Mouse (Mus musculus): Measurements from ENCODE around the gene Eya3. TPM values are rescaled to one million over a fixed set of nuclear protein-coding genes. Genes with fewer than 3 reads are reported as not detected.
"Not testable (repeated sequence)": the region's sequence is repeated elsewhere in the genome, so short reads cannot be mapped to it uniquely, and the experiment has no call there.

The Eya3 gene
- total RNA-seq, 2 experiments from 2014 or later, result 21.2 to 25.8 TPM

GRCm38 (mm10) chr4:132735894-132736293 lies 97.1 kb downstream of the Eya3 start:
- no peak for DNase-seq (ENCODE audit: low spot score in 2 of 2)

GRCm38 (mm10) chr4:132737154-132737553 lies 98.4 kb downstream of the Eya3 start:
- DNase-seq (ENCODE audit: low spot score in 2 of 2), result not testable (repeated sequence)

GRCm38 (mm10) chr4:132741491-132741890 lies 102.7 kb downstream of the Eya3 start:
- no peak for DNase-seq (ENCODE audit: low spot score in 2 of 2)

- DNase-seq (ENCODE audit: low spot score in 2 of 2), result peak; percentile 47 to 68
Measured at GRCm38 (mm10) chr4:132743992-132744911, 105.5 kb downstream of the Eya3 start.

DNA sequence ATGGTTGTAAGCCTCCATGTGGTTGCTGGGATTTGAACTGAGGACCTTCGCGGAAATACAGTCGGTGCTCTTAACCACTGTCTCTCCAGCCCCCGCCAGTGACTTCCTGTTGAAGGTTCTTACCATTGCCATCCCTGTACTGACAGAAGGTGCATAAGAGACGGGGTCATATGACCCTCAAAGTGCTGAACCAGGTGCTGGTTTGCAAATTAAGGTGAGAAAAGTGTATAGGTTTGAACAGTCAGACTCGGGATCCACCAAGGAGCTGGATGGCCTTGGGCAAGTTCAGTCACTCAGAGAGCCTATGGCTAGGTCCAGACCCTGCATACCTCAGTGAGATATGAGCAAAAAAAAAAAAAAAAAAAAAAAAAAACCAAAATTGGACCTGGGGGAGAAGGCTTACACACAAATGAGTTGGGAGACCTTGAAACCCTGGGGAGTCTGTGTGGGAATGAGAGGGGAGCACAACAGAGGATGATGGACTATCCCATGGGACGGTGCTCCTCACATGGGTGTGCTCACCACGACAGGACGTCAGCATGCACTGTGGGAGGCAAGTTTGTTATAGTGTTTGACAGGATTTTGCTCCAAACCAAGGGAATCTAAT lies 108.2 kb downstream of the Eya3 start:
- DNase-seq (ENCODE audit: low spot score in 2 of 2), result no peak

GRCm38 (mm10) chr4:132747664-132748259 lies 109.0 kb downstream of the Eya3 start:
- DNase-seq (ENCODE audit: low spot score in 2 of 2), result no peak

GRCm38 (mm10) chr4:132748778-132749177 lies 110.0 kb downstream of the Eya3 start:
- DNase-seq (ENCODE audit: low spot score in 2 of 2), result no peak

GRCm38 (mm10) chr4:132749258-132749982 lies 110.6 kb downstream of the Eya3 start:
- no peak for DNase-seq (ENCODE audit: low spot score in 2 of 2)

DNA sequence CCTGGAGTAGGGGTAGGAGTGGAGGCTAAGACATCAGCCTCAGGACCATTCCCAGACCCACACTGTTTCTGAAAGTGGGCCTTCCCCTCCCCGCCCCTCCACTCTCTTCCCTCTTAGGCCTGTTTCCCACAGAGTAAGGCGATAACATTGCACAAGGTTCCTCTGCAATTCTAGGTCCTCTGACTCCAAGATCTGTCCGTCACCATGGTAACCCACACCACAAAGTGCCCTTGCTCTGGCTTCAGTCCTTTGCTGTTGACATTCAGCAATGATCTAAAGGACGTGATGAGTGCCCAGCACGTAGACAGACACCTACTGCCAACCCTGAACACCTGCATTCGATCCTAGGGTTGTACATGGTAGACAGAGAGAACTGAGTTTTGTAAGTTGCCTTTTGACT lies 114.2 kb downstream of the Eya3 start:
- DNase-seq (ENCODE audit: low spot score in 2 of 2), result no peak

GRCm38 (mm10) chr4:132756974-132757373 lies 118.2 kb downstream of the Eya3 start, which contains the start of gene Smpdl3b:
Gene Smpdl3b (minus strand): TSS chr4:132757252.
- DNase-seq (ENCODE audit: low spot score in 2 of 2), result peak; percentile 57 to 68

GRCm38 (mm10) chr4:132757633-132758351 lies 119.0 kb downstream of the Eya3 start:
- DNase-seq (ENCODE audit: low spot score in 2 of 2), result no peak

DNA sequence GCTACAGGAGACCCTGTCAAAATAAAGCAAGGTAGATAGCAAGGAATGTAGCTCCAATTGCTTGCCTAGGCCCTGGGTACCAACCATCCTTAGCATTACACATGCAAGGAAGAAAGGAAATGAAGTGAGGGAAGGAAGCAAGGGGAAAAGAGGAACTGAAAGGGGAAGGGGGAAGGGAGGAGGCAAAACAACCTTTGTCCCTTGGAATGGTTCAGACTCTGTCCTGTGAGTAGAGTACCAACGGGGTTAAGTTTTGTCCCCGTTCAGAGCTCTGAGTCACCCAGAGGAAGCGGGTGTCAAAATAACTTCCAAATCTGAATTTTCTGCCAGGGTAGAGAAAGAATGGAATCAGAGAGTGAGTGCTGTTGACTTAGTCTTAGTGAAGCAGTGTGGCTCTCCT lies 121.5 kb downstream of the Eya3 start:
- DNase-seq (ENCODE audit: low spot score in 2 of 2), result no peak

DNA sequence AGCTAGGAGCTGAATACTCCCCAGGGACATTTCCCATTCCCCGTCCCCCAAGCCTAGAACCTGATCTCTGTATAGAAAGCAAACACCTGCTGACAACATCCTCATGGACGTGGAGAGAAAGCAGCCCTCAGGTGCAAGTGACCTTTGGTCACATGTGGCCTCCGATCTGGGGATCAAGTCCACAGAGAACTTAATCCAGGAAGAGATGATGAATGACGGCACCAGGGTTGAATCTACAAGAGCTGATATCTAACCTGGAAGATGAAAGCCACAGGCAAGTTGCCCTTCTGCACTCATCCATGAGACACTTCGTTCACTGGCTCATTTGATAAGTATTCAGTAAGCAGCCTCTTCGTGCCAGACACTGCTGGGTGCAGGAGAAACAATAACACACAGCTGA lies 123.8 kb downstream of the Eya3 start:
- no peak for DNase-seq (ENCODE audit: low spot score in 2 of 2)

DNA sequence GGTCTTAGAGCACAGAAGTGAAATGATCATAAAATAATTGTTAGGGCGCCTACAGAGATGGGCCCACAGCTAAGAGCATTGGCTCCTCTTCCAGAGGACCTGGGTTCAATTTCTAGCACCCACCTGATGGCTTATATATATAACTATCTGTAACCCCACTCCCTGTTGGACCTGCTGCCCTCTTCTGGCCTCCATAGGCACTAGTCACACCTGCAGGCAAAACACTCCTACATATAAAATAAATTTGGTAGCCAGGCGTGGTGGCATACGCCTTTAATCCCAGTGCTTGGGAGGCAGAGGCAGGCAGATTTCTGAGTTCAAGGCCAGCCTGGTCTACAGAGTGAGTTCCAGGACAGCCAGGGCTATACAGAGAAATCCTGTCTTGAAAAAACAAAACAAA lies 124.3 kb downstream of the Eya3 start:
- not testable (repeated sequence) for DNase-seq (ENCODE audit: low spot score in 2 of 2)

DNA sequence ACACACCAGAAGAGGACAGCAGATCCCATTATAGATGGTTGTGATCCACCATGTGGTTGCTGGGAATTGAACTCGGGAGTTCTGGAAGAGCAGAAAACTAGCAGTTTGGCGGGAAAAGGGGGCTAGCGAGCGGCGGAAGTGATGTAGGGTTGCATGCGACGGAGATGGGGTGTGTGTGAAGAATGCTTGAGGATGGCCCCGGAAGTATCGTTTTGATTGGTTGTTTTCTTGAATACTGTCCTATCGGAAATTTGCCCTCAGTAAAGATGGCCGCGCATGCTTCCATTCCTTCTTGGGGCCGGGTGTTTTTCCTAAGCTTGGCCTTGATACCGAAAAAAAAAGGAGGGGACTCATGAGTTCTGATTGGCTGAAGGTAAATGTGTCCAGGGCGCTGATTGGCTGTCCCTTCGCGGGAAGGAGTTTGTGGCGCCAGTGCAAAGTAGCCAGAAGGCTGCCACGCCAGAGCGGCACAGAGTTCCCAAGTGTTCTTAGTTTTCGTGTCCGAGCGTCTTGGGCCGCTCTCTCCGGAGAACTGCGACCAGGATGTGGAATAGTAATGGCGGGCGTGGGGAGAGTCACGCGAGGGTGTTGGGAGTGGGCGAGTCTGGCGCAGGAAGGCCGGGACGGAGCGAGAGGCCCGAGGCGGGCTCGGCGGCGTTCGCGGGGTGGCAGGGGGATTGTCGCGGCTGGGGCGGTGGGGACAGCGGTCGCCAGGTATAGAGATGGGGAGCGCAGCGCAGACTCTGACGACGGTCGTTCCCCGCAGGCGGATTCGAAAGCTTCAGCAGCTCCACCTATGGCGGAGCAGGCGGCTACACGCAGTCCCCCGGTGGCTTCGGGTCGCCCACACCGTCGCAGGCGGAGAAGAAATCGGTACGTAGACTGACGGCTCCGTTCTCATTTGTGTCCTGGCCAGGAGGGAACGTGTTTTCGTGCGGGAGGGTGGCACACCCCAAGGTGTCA lies 129.4 kb downstream of the Eya3 start, which contains the start of gene Rpa2:
Gene Rpa2 (plus strand): TSS at position 419 of the 963 bp plus-strand sequence.
- peak; percentile 99 to 100 for DNase-seq (ENCODE audit: low spot score in 2 of 2)

- DNase-seq (ENCODE audit: low spot score in 2 of 2), result no peak
Measured at GRCm38 (mm10) chr4:132771776-132772175, 133.0 kb downstream of the Eya3 start.

Measured in layer of hippocampus, postnatal 14 days (tissue).